Mouse (Mus musculus) embryonic facial prominence, embryonic 12.5 days (tissue): ENCODE data around the gene Fscn1. TPM values are rescaled to one million over a fixed set of nuclear protein-coding genes. Genes with fewer than 3 reads are reported as not detected.

Experiments
- ATAC-seq: fragments of 200-750 bp; cut with Nextera tagmentation; 2 replicates; pipeline ENCODE4 v1.8.0; 2017; ENCODE audit not compliant: insufficient number of reproducible peaks, insufficient read depth, low FRiP score, low TSS enrichment
- H3K27ac ChIP-seq: fragments of 300-500 bp; sonication (generic); 2 replicates; pipeline ENCODE4 v1.5.1; 2016; ENCODE audit warnings: mild to moderate bottlenecking
- H3K27me3 ChIP-seq: fragments of 300-500 bp; sonication (generic); 2 replicates; pipeline ENCODE4 v1.6.1; 2016; ENCODE audit warnings: mild to moderate bottlenecking, moderate library complexity
- H3K36me3 ChIP-seq: fragments of 300-500 bp; sonication (generic); 2 replicates; pipeline ENCODE4 v1.6.1; 2016; ENCODE audit warnings: mild to moderate bottlenecking
- H3K4me1 ChIP-seq: fragments of 300-500 bp; sonication (generic); 2 replicates; pipeline ENCODE4 v1.6.1; 2016
- H3K4me2 ChIP-seq: fragments of 300-500 bp; sonication (generic); replicated peaks from 2 replicates; pipeline ENCODE4 v1.6.1; 2016; ENCODE audit warnings: mild to moderate bottlenecking, moderate library complexity
- H3K4me3 ChIP-seq: fragments of 300-500 bp; sonication (generic); 2 replicates; pipeline ENCODE4 v1.5.1; 2016; ENCODE audit warnings: mild to moderate bottlenecking
- H3K9ac ChIP-seq: fragments of 300-500 bp; sonication (generic); 2 replicates; pipeline ENCODE4 v1.6.1; 2016; ENCODE audit warnings: mild to moderate bottlenecking, moderate library complexity
- H3K9me3 ChIP-seq: fragments of 300-500 bp; sonication (generic); 2 replicates; pipeline ENCODE4 v1.6.1; 2016; ENCODE audit warnings: mild to moderate bottlenecking, moderate library complexity
- WGBS: fragments of 180-500 bp; shearing (Covaris S2); methylation state at CpG from one replicate; pipeline ENCODE4 v1.1.7; 2016; 5-methylcytosine and 5-hydroxymethylcytosine counted together
- polyA plus RNA-seq: library from polyadenylated mRNA; unstranded; fragments of >200 nt; fragmentation: Nextera tagmentation; extraction: Ambion mirVana; gene quantifications from 2 replicates; pipeline ENCODE4 v1.2.1, GENCODE M21; 2016

Fscn1 gene
- polyA plus RNA-seq, 1 experiment from 2014 or later = 520 TPM

DNA sequence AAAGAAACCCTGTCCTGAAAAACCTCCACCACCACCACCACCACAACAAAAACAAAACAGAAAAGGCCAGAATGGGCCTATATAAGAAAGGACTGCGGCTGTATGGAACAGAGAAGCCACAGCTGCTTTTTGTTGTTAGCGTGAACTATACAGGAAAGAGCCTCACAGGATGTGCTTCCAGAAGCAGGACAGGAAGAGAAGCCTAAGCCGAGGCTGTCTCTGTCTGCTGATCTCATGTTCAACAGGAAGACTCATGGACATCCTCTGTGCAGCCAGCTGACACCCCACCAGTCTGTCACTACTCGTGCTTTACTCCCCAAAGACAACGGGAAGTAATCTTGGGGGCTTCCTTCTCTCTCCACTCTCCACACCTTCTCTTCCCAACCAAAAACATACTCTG lies 57.3 kb downstream of the Fscn1 start:
- peaks cover 51% of the 10 kb centered on the region for H3K36me3 ChIP-seq
- H3K27ac ChIP-seq = no peak overlapping the region
- 71% methylated on average over 5 of the region's 5 CpGs for WGBS
- no peaks in the 10 kb centered on the region for H3K9me3 ChIP-seq
- no peaks in the 10 kb centered on the region for H3K27me3 ChIP-seq
- H3K4me2 ChIP-seq = no peak overlapping the region
- H3K4me3 ChIP-seq = no peak overlapping the region
- H3K9ac ChIP-seq = no peak overlapping the region
- no peaks in the 10 kb centered on the region for H3K4me1 ChIP-seq
- no peak for ATAC-seq

Other genes starting within 250 kb of the Fscn1 start
- gene Tnrc18, start 142.7 kb upstream of the Fscn1 start, polyA plus RNA-seq = 61.0 and 65.5 TPM in 2 replicates
- 14.6 and 16.5 TPM in 2 replicates for gene Fbxl18, start 64.9 kb upstream of the Fscn1 start, polyA plus RNA-seq
- gene Actb, start 53.6 kb upstream of the Fscn1 start, polyA plus RNA-seq = 13,963 and 14,730 TPM in 2 replicates
- 56.4 and 56.9 TPM in 2 replicates for gene Rnf216, start 152.7 kb downstream of the Fscn1 start, polyA plus RNA-seq
- 0.05 and 0.09 TPM in 2 replicates for gene Olfr718-ps1, start 187.2 kb downstream of the Fscn1 start, polyA plus RNA-seq
- 19.3 TPM in 2 replicates for gene Rbak, start 220.4 kb downstream of the Fscn1 start, polyA plus RNA-seq
- gene Spdye4b, start 220.7 kb downstream of the Fscn1 start, polyA plus RNA-seq = not detected in 2 replicates